Mouse (Mus musculus): Measurements from ENCODE around the gene Prlr. TPM values are rescaled to one million over a fixed set of nuclear protein-coding genes. Genes with fewer than 3 reads are reported as not detected.

The Prlr gene
- total and polyA plus RNA-seq, 3 experiments: not detected

DNA sequence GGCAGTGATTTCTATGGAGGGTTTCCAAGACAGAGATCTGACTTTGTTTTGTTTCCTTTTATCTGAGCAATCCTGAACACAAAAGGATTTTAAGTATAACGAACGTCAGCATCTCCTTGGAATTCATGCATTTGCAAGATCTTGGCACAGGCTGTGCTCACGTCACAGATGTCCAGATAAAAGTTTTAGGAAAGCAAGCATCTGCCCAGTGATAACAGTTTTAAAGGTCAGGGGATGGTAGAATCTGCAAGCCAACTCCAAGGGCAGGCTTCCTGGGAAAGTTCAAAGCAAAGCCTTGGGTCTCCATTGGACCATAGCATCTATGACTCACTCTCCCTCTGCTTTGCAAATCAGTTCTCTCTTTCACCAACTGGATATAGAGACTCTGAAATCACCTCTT lies 153.6 kb downstream of the Prlr start:
- Histone ChIP-seq H3K4me3 (ENCODE audit: control insufficient read depth in 1 of 2, insufficient read depth in 1 of 2, low read depth in 2 of 2, low read length in 2 of 2) (no peak overlapping the region), H3K4me1 (ENCODE audit: control insufficient read depth in 1 of 2, insufficient read depth in 2 of 2, low read length in 2 of 2) (no peaks in the 10 kb centered on the region), H3K36me3 (ENCODE audit: control insufficient read depth in 1 of 2, insufficient read depth in 2 of 2, low read length in 2 of 2) (no peaks in the 10 kb centered on the region), H3K9me3 (replicated peaks; ENCODE audit: insufficient read depth, low read length) (no peaks in the 10 kb centered on the region), H3K9ac (ENCODE audit: control insufficient read depth, low read depth, low read length, poor library complexity, severe bottlenecking) (no peak overlapping the region), H3K79me2 (ENCODE audit: control insufficient read depth, insufficient read depth, low read length, poor library complexity) (no peaks in the 10 kb centered on the region), H3K27ac (ENCODE audit: control insufficient read depth, low read depth, low read length) (no peak overlapping the region), H3K27me3 (ENCODE audit: control insufficient read depth in 1 of 2, insufficient read depth in 2 of 2, low read length in 2 of 2) (peaks cover 0 to 2% of the 10 kb centered on the region in 2 experiments; a peak in 2 of 4 replicates)
- TF ChIP-seq NRF1 (IDR thresholded peaks at IDR 0.05; ENCODE audit: insufficient read depth, low read depth, low read length, poor library complexity, severe bottlenecking) (no peak), TAL1 (IDR thresholded peaks at IDR 0.05; ENCODE audit: low read length) (no peak), MEF2A (IDR thresholded peaks at IDR 0.05; ENCODE audit: extremely low read depth, insufficient replicate concordance, low read depth, low read length, poor library complexity, severe bottlenecking) (no peak), MAFK (IDR thresholded peaks at IDR 0.05; ENCODE audit: borderline replicate concordance, low read depth, low read length) (no peak), SIN3A (IDR thresholded peaks at IDR 0.05; ENCODE audit: low read length) (no peak), KAT2A (conservative IDR thresholded peaks at IDR 0.05; ENCODE audit: low read depth, low read length) (no peak), ZKSCAN1 (IDR thresholded peaks at IDR 0.05; ENCODE audit: low read depth, low read length) (no peak), HCFC1 (IDR thresholded peaks at IDR 0.05; ENCODE audit: low read depth, low read length) (no peak), BHLHE40 (IDR thresholded peaks at IDR 0.05; ENCODE audit: borderline replicate concordance, low read depth, low read length) (no peak), ELF1 (IDR thresholded peaks at IDR 0.05; ENCODE audit: low read depth, low read length) (no peak), GABPA (IDR thresholded peaks at IDR 0.05; ENCODE audit: low read depth, low read length) (no peak), ZMIZ1 (IDR thresholded peaks at IDR 0.05; ENCODE audit: low read depth, low read length) (no peak), RCOR1 (IDR thresholded peaks at IDR 0.05; ENCODE audit: low read depth, low read length) (no peak), POLR2AphosphoS5 (IDR thresholded peaks at IDR 0.05; ENCODE audit: borderline replicate concordance, low read depth, low read length) (no peak), USF2 (IDR thresholded peaks at IDR 0.05; ENCODE audit: borderline replicate concordance in 1 of 2, insufficient read depth in 1 of 2, low read depth in 1 of 2, low read length in 2 of 2) (no peak), EP300 (IDR thresholded peaks at IDR 0.05; ENCODE audit: low read depth in 1 of 2, low read length in 2 of 2) (no peak), ETS1 (IDR thresholded peaks at IDR 0.05; ENCODE audit: low read depth, low read length) (no peak)
- DNase-seq (ENCODE audit: low read depth, low spot score): no peak

GRCm38 (mm10) chr15:10332566-10332965 lies 155.5 kb downstream of the Prlr start:
- Histone ChIP-seq H3K4me1 (ENCODE audit: control insufficient read depth in 1 of 2, insufficient read depth in 2 of 2, low read length in 2 of 2) (no peaks in the 10 kb centered on the region), H3K9ac (ENCODE audit: control insufficient read depth, low read depth, low read length, poor library complexity, severe bottlenecking) (no peak overlapping the region), H3K9me3 (replicated peaks; ENCODE audit: insufficient read depth, low read length) (no peaks in the 10 kb centered on the region), H3K36me3 (ENCODE audit: control insufficient read depth in 1 of 2, insufficient read depth in 2 of 2, low read length in 2 of 2) (no peaks in the 10 kb centered on the region), H3K79me2 (ENCODE audit: control insufficient read depth, insufficient read depth, low read length, poor library complexity) (no peaks in the 10 kb centered on the region), H3K27ac (ENCODE audit: control insufficient read depth, low read depth, low read length) (no peak overlapping the region), H3K27me3 (ENCODE audit: control insufficient read depth in 1 of 2, insufficient read depth in 2 of 2, low read length in 2 of 2) (peaks cover 0 to 2% of the 10 kb centered on the region in 2 experiments; a peak in 1 of 4 replicates), H3K4me3 (ENCODE audit: control insufficient read depth in 1 of 2, insufficient read depth in 1 of 2, low read depth in 2 of 2, low read length in 2 of 2) (no peak overlapping the region)
- no peak for DNase-seq (ENCODE audit: low read depth, low spot score)
- TF ChIP-seq MXI1 (IDR thresholded peaks at IDR 0.05; ENCODE audit: low read depth, low read length): no peak
- no peak for TF ChIP-seq ZNF384 (IDR thresholded peaks at IDR 0.05; ENCODE audit: low read depth, low read length)
- TF ChIP-seq E2F4 (IDR thresholded peaks at IDR 0.05; ENCODE audit: borderline replicate concordance, low read depth, low read length): no peak
- no peak for TF ChIP-seq ZKSCAN1 (IDR thresholded peaks at IDR 0.05; ENCODE audit: low read depth, low read length)
- no peak for TF ChIP-seq NRF1 (IDR thresholded peaks at IDR 0.05; ENCODE audit: insufficient read depth, low read depth, low read length, poor library complexity, severe bottlenecking)
- no peak for TF ChIP-seq SIN3A (IDR thresholded peaks at IDR 0.05; ENCODE audit: low read length)
- no peak for TF ChIP-seq JUND (IDR thresholded peaks at IDR 0.05; ENCODE audit: low read depth, low read length)
- no peak for TF ChIP-seq CHD1 (IDR thresholded peaks at IDR 0.05; ENCODE audit: low read depth, low read length)
- TF ChIP-seq POLR2A (IDR thresholded peaks at IDR 0.05; ENCODE audit: control insufficient read depth in 1 of 2, insufficient read depth in 1 of 2, low read depth in 1 of 2, low read length in 2 of 2, poor library complexity in 1 of 2): no peak
- TF ChIP-seq ZMIZ1 (IDR thresholded peaks at IDR 0.05; ENCODE audit: low read depth, low read length): no peak
- TF ChIP-seq BHLHE40 (IDR thresholded peaks at IDR 0.05; ENCODE audit: borderline replicate concordance, low read depth, low read length): no peak
- no peak for TF ChIP-seq MYB (IDR thresholded peaks at IDR 0.05; ENCODE audit: low read depth, low read length)
- TF ChIP-seq TAL1 (IDR thresholded peaks at IDR 0.05; ENCODE audit: low read length): no peak
- no peak for TF ChIP-seq NELFE (IDR thresholded peaks at IDR 0.05; ENCODE audit: low read depth, low read length)
- no peak for TF ChIP-seq HCFC1 (IDR thresholded peaks at IDR 0.05; ENCODE audit: low read depth, low read length)
- TF ChIP-seq ETS1 (IDR thresholded peaks at IDR 0.05; ENCODE audit: low read depth, low read length): no peak
- no peak for TF ChIP-seq RCOR1 (IDR thresholded peaks at IDR 0.05; ENCODE audit: low read depth, low read length)
- no peak for TF ChIP-seq USF1 (IDR thresholded peaks at IDR 0.05; ENCODE audit: low read depth, low read length)
- TF ChIP-seq EP300 (IDR thresholded peaks at IDR 0.05; ENCODE audit: low read depth in 1 of 2, low read length in 2 of 2): no peak
- no peak for TF ChIP-seq CHD2 (IDR thresholded peaks at IDR 0.05; ENCODE audit: low read length)

All from MEL (cell line).